In genomic region chr15:27089155-27089554, GRCm38 (mm10) we compare ENCODE assay signal across 18 mouse cellular contexts.
A peak's percentile ranks its signal among the peaks of the same experiment; 100 is the strongest.
DNase-seq lines count a peak whose midpoint lies in the region; ATAC-seq and TF ChIP-seq lines count a peak whose summit lies in the region.
"Had no signal": no experiment of that assay in that cellular context is flagged by ENCODE, and none has a peak within 500 bp of the region (broad histone marks: within the 10 kb centered on the region; RNA-seq: fewer than 3 reads in every experiment).

No protein-coding gene starts in this region.

- H3K9me3 ChIP-seq in embryonic facial prominence, embryonic 10.5 days, result no peaks in the 10 kb centered on the region
- H3K9me3 ChIP-seq in embryonic facial prominence, embryonic 14.5 days (ENCODE audit: control insufficient read depth, low read length), result no peaks in the 10 kb centered on the region
- H3K9me3 ChIP-seq in limb, embryonic 14.5 days (ENCODE audit: control insufficient read depth, low read length), result no peaks in the 10 kb centered on the region
- H3K9me3 ChIP-seq: forebrain, embryonic 12.5 days; heart, embryonic 12.5 days; hindbrain, embryonic 15.5 days had no signal

- DNase-seq in embryo, embryonic 11 days, result peak; percentile 14
- no peak for DNase-seq in embryo, embryonic 9.5 days (ENCODE audit: extremely low spot score)
- peak; percentile 15 for DNase-seq in embryonic facial prominence, embryonic 10.5 days (ENCODE audit: low spot score)
- peak; percentile 91 for DNase-seq in embryonic facial prominence, embryonic 14.5 days (ENCODE audit: low spot score)
- DNase-seq in limb, embryonic 14.5 days (ENCODE audit: low spot score), result peak; percentile 69
- DNase-seq in neural tube, embryonic 10.5 days (ENCODE audit: extremely low spot score, low spot score), result no peak
- no peak for DNase-seq in cerebellum, adult 11 months
- no peak for DNase-seq in cerebellum, postnatal 4 days (ENCODE audit: low spot score in 2 of 2)
- DNase-seq: adrenal gland, postnatal 25 days; cerebellum, adult 2 months; cerebellum, postnatal 10 days; gastrocnemius, postnatal 14 days; heart, postnatal 36 days had no signal

- no peaks in the 10 kb centered on the region for H3K4me1 ChIP-seq in embryonic facial prominence, embryonic 10.5 days
- peaks cover 11% of the 10 kb centered on the region for H3K4me1 ChIP-seq in embryonic facial prominence, embryonic 14.5 days (ENCODE audit: control insufficient read depth, insufficient read depth, low read length)
- H3K4me1 ChIP-seq in limb, embryonic 14.5 days (ENCODE audit: control insufficient read depth, insufficient read depth, low read length), result peaks cover 5% of the 10 kb centered on the region; the same call in 1 of the 2 replicates
- H3K4me1 ChIP-seq: forebrain, embryonic 12.5 days; heart, embryonic 12.5 days; hindbrain, embryonic 15.5 days had no signal

- H3K4me3 ChIP-seq in embryonic facial prominence, embryonic 10.5 days, result no peak overlapping the region
- H3K4me3 ChIP-seq in embryonic facial prominence, embryonic 14.5 days (ENCODE audit: low read depth, low read length), result no peak overlapping the region
- no peak overlapping the region for H3K4me3 ChIP-seq in limb, embryonic 14.5 days (replicated peaks; ENCODE audit: low read length)
- H3K4me3 ChIP-seq: forebrain, embryonic 12.5 days; heart, embryonic 12.5 days; hindbrain, embryonic 15.5 days had no signal

- no peak overlapping the region for H3K4me2 ChIP-seq in embryonic facial prominence, embryonic 14.5 days (ENCODE audit: low read depth, low read length)
- H3K4me2 ChIP-seq in limb, embryonic 14.5 days (replicated peaks; ENCODE audit: low read depth, low read length, severe bottlenecking), result no peak overlapping the region
- H3K4me2 ChIP-seq: forebrain, embryonic 12.5 days; heart, embryonic 12.5 days; hindbrain, embryonic 15.5 days had no signal

- no peak overlapping the region for H3K27ac ChIP-seq in embryonic facial prominence, embryonic 10.5 days (replicated peaks)
- H3K27ac ChIP-seq in embryonic facial prominence, embryonic 14.5 days (replicated peaks; ENCODE audit: low read depth, low read length), result 0 out of 2 replicates have a peak overlapping the region, but pooled peaks have one; percentile 41
- no peak overlapping the region for H3K27ac ChIP-seq in limb, embryonic 14.5 days (replicated peaks; ENCODE audit: low read depth, low read length)
- H3K27ac ChIP-seq: forebrain, embryonic 12.5 days; hindbrain, embryonic 15.5 days had no signal

- no peak for TF ChIP-seq POLR2A in limb, embryonic 14.5 days (IDR thresholded peaks at IDR 0.05; ENCODE audit: borderline replicate concordance, extremely low read depth, insufficient read depth, insufficient read length)

- peak; percentile 88 for ATAC-seq in embryonic facial prominence, embryonic 14.5 days (ENCODE audit: low read depth)
- peak; percentile 68 for ATAC-seq in limb, embryonic 14.5 days (ENCODE audit: low FRiP score, low read depth)
- ATAC-seq: forebrain, embryonic 16.5 days; intestine, embryonic 16.5 days had no signal

- WGBS in embryonic facial prominence, embryonic 10.5 days, result 75% methylated on average over 6 of the region's 6 CpGs
- 36% methylated on average over 6 of the region's 6 CpGs for WGBS in embryonic facial prominence, embryonic 14.5 days
- 46% methylated on average over 6 of the region's 6 CpGs for WGBS in limb, embryonic 14.5 days

- H3K9ac ChIP-seq in embryonic facial prominence, embryonic 14.5 days (ENCODE audit: low read depth, low read length), result no peak overlapping the region
- H3K9ac ChIP-seq in limb, embryonic 14.5 days (ENCODE audit: low read depth, low read length, severe bottlenecking), result no peak overlapping the region
- H3K9ac ChIP-seq: forebrain, embryonic 12.5 days; heart, embryonic 12.5 days; hindbrain, embryonic 15.5 days had no signal

- H3K36me3 ChIP-seq in embryonic facial prominence, embryonic 10.5 days (replicated peaks), result no peaks in the 10 kb centered on the region
- H3K36me3 ChIP-seq in embryonic facial prominence, embryonic 14.5 days (ENCODE audit: control insufficient read depth, insufficient read depth, low read length), result no peaks in the 10 kb centered on the region
- no peaks in the 10 kb centered on the region for H3K36me3 ChIP-seq in limb, embryonic 14.5 days (ENCODE audit: control insufficient read depth, insufficient read depth, low read length)
- H3K36me3 ChIP-seq: forebrain, embryonic 12.5 days; heart, embryonic 12.5 days; hindbrain, embryonic 15.5 days had no signal

- no peaks in the 10 kb centered on the region for H3K27me3 ChIP-seq in embryonic facial prominence, embryonic 10.5 days (replicated peaks; ENCODE audit: low read depth, poor library complexity, severe bottlenecking)
- no peaks in the 10 kb centered on the region for H3K27me3 ChIP-seq in embryonic facial prominence, embryonic 14.5 days (replicated peaks; ENCODE audit: control insufficient read depth, insufficient read depth, low read length)
- H3K27me3 ChIP-seq in limb, embryonic 14.5 days (ENCODE audit: control insufficient read depth, insufficient read depth, low read length), result no peaks in the 10 kb centered on the region
- H3K27me3 ChIP-seq: forebrain, embryonic 12.5 days; heart, embryonic 12.5 days; hindbrain, embryonic 15.5 days had no signal

Comparison
In these comparisons a context has a peak if more than half of its experiments do, and no peak if none do; other contexts are left out.
1. DNase-seq: peak in embryo, embryonic 11 days (single experiment), embryonic facial prominence, embryonic 10.5 days (single experiment), embryonic facial prominence, embryonic 14.5 days (single experiment) and limb, embryonic 14.5 days (single experiment); none in embryo, embryonic 9.5 days (single experiment), neural tube, embryonic 10.5 days (single experiment), cerebellum, adult 11 months (single experiment) and cerebellum, postnatal 4 days (0 of 2).